8 mouse cellular contexts compared by ENCODE assay signal in the genomic region with DNA sequence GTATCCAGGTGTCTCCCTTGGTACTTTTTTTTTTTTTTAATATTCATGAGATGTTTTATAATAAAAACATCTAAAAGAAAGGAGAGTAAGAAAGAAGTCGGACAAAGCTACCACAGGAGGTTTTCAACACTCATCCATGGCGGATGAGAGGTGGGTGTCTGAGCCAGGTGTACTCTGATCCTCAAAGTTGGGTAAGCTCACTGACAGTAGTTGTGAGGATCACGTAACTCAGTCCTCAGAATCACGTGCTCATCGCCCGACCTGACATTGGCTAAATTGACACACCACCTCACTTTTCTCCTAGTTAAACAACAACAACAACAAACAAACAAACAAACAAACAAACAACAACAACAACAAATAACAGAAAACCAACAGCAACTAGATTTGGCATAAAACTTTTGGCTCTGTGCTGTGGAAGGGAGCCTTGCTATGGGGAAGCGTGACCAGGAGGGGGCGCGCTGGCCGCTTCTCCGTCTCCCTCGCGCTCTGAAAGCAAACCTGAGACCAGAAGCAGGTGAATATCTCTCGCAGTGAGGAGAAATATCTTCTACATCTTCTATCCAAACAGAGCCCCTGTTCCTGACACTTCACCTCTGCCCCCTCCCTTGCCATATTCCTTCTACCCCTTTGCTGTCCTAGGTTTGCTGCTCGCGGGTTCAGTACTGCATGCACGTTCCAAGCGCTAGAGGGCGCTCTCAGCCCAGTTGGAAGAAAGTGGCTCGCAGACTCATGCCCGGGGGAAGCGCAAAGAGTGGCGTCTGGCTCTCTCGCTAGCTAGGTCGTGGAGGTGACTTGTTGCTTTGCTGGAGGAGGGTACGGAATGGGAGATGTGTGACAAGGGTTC. TPM values are rescaled to one million over a fixed set of nuclear protein-coding genes. Genes with fewer than 3 reads are reported as not detected.
DNase-seq lines count a peak whose midpoint lies in the region; ATAC-seq and TF ChIP-seq lines count a peak whose summit lies in the region.

No protein-coding gene starts in this region.

- no peak overlapping the region for H3K27ac ChIP-seq in heart, embryonic 12.5 days (ENCODE audit: poor library complexity, severe bottlenecking)
- no peak overlapping the region for H3K27ac ChIP-seq in kidney, postnatal 0 days
- no peak overlapping the region for H3K27ac ChIP-seq in liver, embryonic 11.5 days (ENCODE audit: low read depth, low read length)
- H3K27ac ChIP-seq in stomach, embryonic 15.5 days = no peak overlapping the region

- TF ChIP-seq CTCF in C2C12 (IDR thresholded peaks at IDR 0.05; ENCODE audit: control insufficient read depth, insufficient read depth, insufficient read length) = peak; percentile 85
- peak; percentile 89 for TF ChIP-seq CTCF in brain, embryonic 14.5 days (IDR thresholded peaks at IDR 0.05; ENCODE audit: borderline replicate concordance, extremely low read depth, insufficient read depth, insufficient read length)
- TF ChIP-seq CTCF in kidney, postnatal 0 days (IDR thresholded peaks at IDR 0.05; ENCODE audit: low read depth) = peak; percentile 99

- 9% methylated on average over 26 of the region's 26 CpGs for WGBS in heart, embryonic 12.5 days
- WGBS in kidney, postnatal 0 days = 10% methylated on average over 26 of the region's 26 CpGs
- WGBS in liver, embryonic 11.5 days = 9% methylated on average over 26 of the region's 26 CpGs
- 8% methylated on average over 26 of the region's 26 CpGs for WGBS in stomach, embryonic 15.5 days

- peak; percentile 78; the same call in 1 of the 2 replicates for ATAC-seq in heart, embryonic 12.5 days (ENCODE audit: insufficient number of reproducible peaks, low FRiP score)
- ATAC-seq in kidney, postnatal 0 days (replicated peaks; ENCODE audit: low FRiP score, low read depth) = peak; percentile 74
- ATAC-seq in liver, embryonic 11.5 days (replicated peaks; ENCODE audit: low FRiP score) = peak; percentile 76
- ATAC-seq in stomach, embryonic 15.5 days (ENCODE audit: insufficient read depth, low FRiP score, low read depth) = peak; percentile 69

- H3K36me3 ChIP-seq in C2C12 (ENCODE audit: control insufficient read depth, insufficient read depth) = no peaks in the 10 kb centered on the region
- no peaks in the 10 kb centered on the region for H3K36me3 ChIP-seq in erythroblast, embryonic 14.5 days (ENCODE audit: control insufficient read depth)
- no peaks in the 10 kb centered on the region for H3K36me3 ChIP-seq in heart, embryonic 12.5 days
- H3K36me3 ChIP-seq in kidney, postnatal 0 days (ENCODE audit: insufficient read depth, low read length) = no peaks in the 10 kb centered on the region
- H3K36me3 ChIP-seq in liver, embryonic 11.5 days (ENCODE audit: control insufficient read depth, insufficient read depth, low read length) = no peaks in the 10 kb centered on the region
- H3K36me3 ChIP-seq in stomach, embryonic 15.5 days = no peaks in the 10 kb centered on the region

- no peaks in the 10 kb centered on the region for H3K27me3 ChIP-seq in C2C12 (ENCODE audit: control insufficient read depth, insufficient read depth, insufficient read length)
- H3K27me3 ChIP-seq in erythroblast, embryonic 14.5 days (ENCODE audit: control insufficient read depth) = peaks cover 2% of the 10 kb centered on the region; the same call in 1 of the 2 replicates
- peaks cover 30% of the 10 kb centered on the region for H3K27me3 ChIP-seq in heart, embryonic 12.5 days (replicated peaks)
- no peaks in the 10 kb centered on the region for H3K27me3 ChIP-seq in kidney, postnatal 0 days (ENCODE audit: insufficient read depth, low read length)
- H3K27me3 ChIP-seq in liver, embryonic 11.5 days (replicated peaks; ENCODE audit: control insufficient read depth, insufficient read depth, low read length) = no peaks in the 10 kb centered on the region
- H3K27me3 ChIP-seq in stomach, embryonic 15.5 days (replicated peaks) = no peaks in the 10 kb centered on the region; the same call in 1 of the 2 replicates

- no peaks in the 10 kb centered on the region for H3K9me3 ChIP-seq in erythroblast, embryonic 14.5 days (ENCODE audit: control insufficient read depth, low read length)
- no peaks in the 10 kb centered on the region for H3K9me3 ChIP-seq in heart, embryonic 12.5 days (replicated peaks)
- H3K9me3 ChIP-seq in kidney, postnatal 0 days (replicated peaks; ENCODE audit: low read length) = no peaks in the 10 kb centered on the region
- no peaks in the 10 kb centered on the region for H3K9me3 ChIP-seq in liver, embryonic 11.5 days (ENCODE audit: control insufficient read depth, low read length)
- H3K9me3 ChIP-seq in stomach, embryonic 15.5 days = no peaks in the 10 kb centered on the region

- peaks cover 3% of the 10 kb centered on the region for H3K4me1 ChIP-seq in erythroblast, embryonic 14.5 days (ENCODE audit: control insufficient read depth)
- no peaks in the 10 kb centered on the region for H3K4me1 ChIP-seq in heart, embryonic 12.5 days (replicated peaks)
- no peaks in the 10 kb centered on the region for H3K4me1 ChIP-seq in kidney, postnatal 0 days (replicated peaks; ENCODE audit: insufficient read depth, low read length)
- no peaks in the 10 kb centered on the region for H3K4me1 ChIP-seq in liver, embryonic 11.5 days (replicated peaks; ENCODE audit: control insufficient read depth, insufficient read depth, low read length)
- H3K4me1 ChIP-seq in stomach, embryonic 15.5 days = no peaks in the 10 kb centered on the region

- H3K79me3 ChIP-seq in C2C12 (ENCODE audit: low read depth) = no peaks in the 10 kb centered on the region

- TF ChIP-seq POLR2A in brain, embryonic 14.5 days (IDR thresholded peaks at IDR 0.05; ENCODE audit: borderline replicate concordance, extremely low read depth, insufficient read depth, insufficient read length, poor library complexity, severe bottlenecking) = no peak

- peak overlapping the region; percentile 65 for H3K4me2 ChIP-seq in heart, embryonic 12.5 days
- H3K4me2 ChIP-seq in kidney, postnatal 0 days (ENCODE audit: low read length) = peak overlapping the region; percentile 67
- H3K4me2 ChIP-seq in liver, embryonic 11.5 days = peak overlapping the region; percentile 53
- H3K4me2 ChIP-seq in stomach, embryonic 15.5 days = peak overlapping the region; percentile 76

- H3K79me2 ChIP-seq in C2C12 (ENCODE audit: control insufficient read depth, insufficient read depth) = no peaks in the 10 kb centered on the region

- no peak overlapping the region for H3ac ChIP-seq in C2C12 (ENCODE audit: control insufficient read depth, insufficient read length, low read depth)

- DNase-seq in brain, embryonic 14.5 days (ENCODE audit: low read depth) = peak; percentile 93
- peak; percentile 93 for DNase-seq in kidney, postnatal 0 days (ENCODE audit: low spot score)
- peak; percentile 86 for DNase-seq in liver, embryonic 11.5 days (ENCODE audit: low spot score)
- DNase-seq in natural killer cell, adult 2 months (ENCODE audit: low spot score in 2 of 2) = peak; percentile 71 to 84

- H3K9ac ChIP-seq in heart, embryonic 12.5 days = no peak overlapping the region
- H3K9ac ChIP-seq in kidney, postnatal 0 days (ENCODE audit: low read depth, low read length) = no peak overlapping the region
- H3K9ac ChIP-seq in liver, embryonic 11.5 days (ENCODE audit: low read depth, low read length) = no peak overlapping the region
- H3K9ac ChIP-seq in stomach, embryonic 15.5 days = no peak overlapping the region; the same call in 1 of the 2 replicates

- H3K4me3 ChIP-seq in C2C12 (ENCODE audit: insufficient read depth, poor library complexity, severe bottlenecking) = peak overlapping the region; percentile 7
- peak overlapping the region; percentile 39 for H3K4me3 ChIP-seq in erythroblast, embryonic 14.5 days (replicated peaks)
- H3K4me3 ChIP-seq in heart, embryonic 12.5 days = peak overlapping the region; percentile 42
- H3K4me3 ChIP-seq in kidney, postnatal 0 days (replicated peaks; ENCODE audit: low read depth, low read length) = peak overlapping the region; percentile 26; the same call in 1 of the 2 replicates
- peak overlapping the region; percentile 28 for H3K4me3 ChIP-seq in liver, embryonic 11.5 days (ENCODE audit: low read depth, low read length)
- H3K4me3 ChIP-seq in stomach, embryonic 15.5 days (replicated peaks) = peak overlapping the region; percentile 43

TF ChIP-seq in C2C12, 6 proteins besides CTCF, POLR2A, EP300 and RAD21:
- TF ChIP-seq MAX (IDR thresholded peaks at IDR 0.05) (peak; percentile 9), CEBPB (IDR thresholded peaks at IDR 0.05; ENCODE audit: low read depth) (no peak), MYOG (IDR thresholded peaks at IDR 0.05; ENCODE audit: control insufficient read depth, extremely low read depth, insufficient read length) (no peak)
TF ChIP-seq in C2C12: peak in this region for 1.

RNA-seq across cellular contexts. Expression of a gene that starts 11.7 kb away (rescaled TPM):
- not detected for polyA plus RNA-seq in C2C12 (2012; fragmentation: generic; extraction: Trizol)
- 0.22 and 0.28 TPM in 2 replicates for polyA plus RNA-seq in brain, embryonic 14.5 days (2012; rRNA removed)
- polyA plus RNA-seq in erythroblast, embryonic 14.5 days (2012) = not detected in 2 replicates
- not detected in 2 replicates for polyA plus RNA-seq in heart, embryonic 12.5 days (2016; fragmentation: Nextera tagmentation; extraction: Ambion mirVana)
- polyA plus RNA-seq in kidney, postnatal 0 days (2015; fragmentation: Nextera tagmentation; extraction: Ambion mirVana) = not detected in 2 replicates
- polyA plus RNA-seq in liver, embryonic 11.5 days (2014; fragmentation: Nextera tagmentation; extraction: Ambion mirVana) = not detected in 2 replicates
- not detected in 2 replicates for polyA plus RNA-seq in stomach, embryonic 15.5 days (2015; fragmentation: Nextera tagmentation; extraction: Ambion mirVana)

RNA-seq across cellular contexts. Expression of a gene that starts 31.7 kb away (rescaled TPM):
- polyA plus RNA-seq in C2C12 (2012; fragmentation: generic; extraction: Trizol) = 0.05 TPM
- polyA plus RNA-seq in brain, embryonic 14.5 days (2012; rRNA removed) = 0.05 TPM in 1 of 2 replicates, not detected in the other
- not detected in 2 replicates for polyA plus RNA-seq in erythroblast, embryonic 14.5 days (2012)
- polyA plus RNA-seq in heart, embryonic 12.5 days (2016; fragmentation: Nextera tagmentation; extraction: Ambion mirVana) = not detected in 2 replicates
- not detected in 2 replicates for polyA plus RNA-seq in kidney, postnatal 0 days (2015; fragmentation: Nextera tagmentation; extraction: Ambion mirVana)
- not detected in 2 replicates for polyA plus RNA-seq in liver, embryonic 11.5 days (2014; fragmentation: Nextera tagmentation; extraction: Ambion mirVana)
- polyA plus RNA-seq in stomach, embryonic 15.5 days (2015; fragmentation: Nextera tagmentation; extraction: Ambion mirVana) = not detected in 2 replicates

RNA-seq across cellular contexts. Expression of a gene that starts 47.5 kb away (rescaled TPM):
- polyA plus RNA-seq in C2C12 (2012; fragmentation: generic; extraction: Trizol) = 38.3 TPM
- 62.7 and 84.1 TPM in 2 replicates for polyA plus RNA-seq in brain, embryonic 14.5 days (2012; rRNA removed)
- polyA plus RNA-seq in erythroblast, embryonic 14.5 days (2012) = 4.4 and 5.6 TPM in 2 replicates
- polyA plus RNA-seq in heart, embryonic 12.5 days (2016; fragmentation: Nextera tagmentation; extraction: Ambion mirVana) = 45.7 and 48.6 TPM in 2 replicates
- polyA plus RNA-seq in kidney, postnatal 0 days (2015; fragmentation: Nextera tagmentation; extraction: Ambion mirVana) = 105 and 108 TPM in 2 replicates
- polyA plus RNA-seq in liver, embryonic 11.5 days (2014; fragmentation: Nextera tagmentation; extraction: Ambion mirVana) = 63.1 and 64.9 TPM in 2 replicates
- 67.1 and 70.1 TPM in 2 replicates for polyA plus RNA-seq in stomach, embryonic 15.5 days (2015; fragmentation: Nextera tagmentation; extraction: Ambion mirVana)
